Mouse (Mus musculus) myocyte (in vitro differentiated cells): ENCODE measurements around the gene Gm20696. TPM values are rescaled to one million over a fixed set of nuclear protein-coding genes. Genes with fewer than 3 reads are reported as not detected.

Source experiments
- H3K27me3 ChIP-seq: one replicate; pipeline ENCODE4 v1.6.1; 2011; ENCODE audit not compliant: control insufficient read depth, insufficient read depth, insufficient read length
- H3K36me3 ChIP-seq: one replicate; pipeline ENCODE4 v1.6.1; 2011; ENCODE audit not compliant: control insufficient read depth, insufficient read depth
- H3K4me2 ChIP-seq: one replicate; pipeline ENCODE4 v1.6.1; 2011; ENCODE audit warnings: low read depth, control low read depth
- H3K4me3 ChIP-seq: one replicate; pipeline ENCODE4 v1.5.1; 2011; ENCODE audit warnings: mild to moderate bottlenecking, control low read depth, moderate library complexity
- H3K79me2 ChIP-seq: one replicate; pipeline ENCODE4 v1.6.1; 2011; ENCODE audit not compliant: control insufficient read depth, insufficient read depth
- H3ac ChIP-seq: one replicate; pipeline ENCODE4 v1.6.1; 2011; ENCODE audit not compliant: control insufficient read depth, insufficient read length
- CEBPB ChIP-seq: IDR thresholded peaks from 2 replicates; pipeline ENCODE4 v1.6.1; 2011; ENCODE audit warnings: mild to moderate bottlenecking, moderate library complexity; ENCODE audit not compliant: poor library complexity, insufficient read depth, severe bottlenecking
- E2F4 ChIP-seq: IDR thresholded peaks from one replicate; pipeline ENCODE4 v1.6.1; 2011; ENCODE audit warnings: mild to moderate bottlenecking, control low read depth, moderate library complexity; ENCODE audit not compliant: insufficient read depth
- MAX ChIP-seq: IDR thresholded peaks from one replicate; pipeline ENCODE4 v1.6.1; 2011; ENCODE audit warnings: low read depth, mild to moderate bottlenecking, control low read depth
- MYOD1 ChIP-seq, 3 experiments: IDR thresholded peaks; one replicate each; pipeline ENCODE4 v1.6.1; 2011; ENCODE audit warnings: control low read depth in 2 of 3, low read depth in 2 of 3, mild to moderate bottlenecking in 2 of 3, moderate library complexity in 1 of 3; ENCODE audit not compliant: insufficient read length in 2 of 3, control insufficient read depth in 1 of 3
- MYOG ChIP-seq, 3 experiments: IDR thresholded peaks; one replicate each; pipeline ENCODE4 v1.6.1; 2011; ENCODE audit warnings: control low read depth in 2 of 3, low read depth in 2 of 3, mild to moderate bottlenecking in 2 of 3; ENCODE audit not compliant: insufficient read length in 2 of 3, control insufficient read depth in 1 of 3, insufficient read depth in 1 of 3
- POLR2A ChIP-seq: IDR thresholded peaks from one replicate; pipeline ENCODE4 v1.6.1; 2011; ENCODE audit warnings: low read depth, mild to moderate bottlenecking, control low read depth, moderate library complexity; ENCODE audit not compliant: insufficient read length
- POLR2AphosphoS2 ChIP-seq: IDR thresholded peaks from one replicate; pipeline ENCODE4 v1.6.1; 2011; ENCODE audit warnings: low read depth, control low read depth; ENCODE audit not compliant: insufficient read length
- REST ChIP-seq: IDR thresholded peaks from one replicate; pipeline ENCODE4 v1.6.1; 2011; ENCODE audit warnings: mild to moderate bottlenecking, control low read depth, moderate library complexity; ENCODE audit not compliant: insufficient read depth, insufficient read length
- SRF ChIP-seq: IDR thresholded peaks from one replicate; pipeline ENCODE4 v1.6.1; 2011; ENCODE audit warnings: low read depth; ENCODE audit not compliant: control insufficient read depth, insufficient read length
- TCF12 ChIP-seq: IDR thresholded peaks from one replicate; pipeline ENCODE4 v1.6.1; 2011; ENCODE audit warnings: mild to moderate bottlenecking, control low read depth; ENCODE audit not compliant: poor library complexity, insufficient read depth, severe bottlenecking
- TCF3 ChIP-seq: IDR thresholded peaks from one replicate; pipeline ENCODE4 v1.6.1; 2011; ENCODE audit warnings: low read depth, control low read depth; ENCODE audit not compliant: insufficient read length
- USF1 ChIP-seq: IDR thresholded peaks from one replicate; pipeline ENCODE4 v1.6.1; 2011; ENCODE audit warnings: low read depth, mild to moderate bottlenecking, control low read depth, moderate library complexity
- polyA plus RNA-seq: library from polyadenylated mRNA; unstranded; fragments of >200 nt; fragmentation: generic; extraction: Trizol; gene quantifications from one replicate; pipeline ENCODE4 v1.2.1, GENCODE M21; 2012; ENCODE audit warnings: missing spikeins

Gene Gm20696
- polyA plus RNA-seq, 1 experiment, result 0.13 TPM

- TF ChIP-seq MYOD1 (IDR thresholded peaks at IDR 0.05; ENCODE audit: control insufficient read depth in 1 of 3, insufficient read length in 2 of 3, low read depth in 2 of 3) (peak; percentile 21 to 87 (median 87)), SRF (no peak), MYOG (IDR thresholded peaks at IDR 0.05; ENCODE audit: control insufficient read depth in 1 of 3, insufficient read depth in 1 of 3, insufficient read length in 2 of 3, low read depth in 2 of 3) (peak in 1 of 3 experiments; percentile 38)
- H3K27me3 ChIP-seq, result no peaks in the 10 kb centered on the region
- no peaks in the 10 kb centered on the region for H3K79me2 ChIP-seq
- H3K36me3 ChIP-seq, result no peaks in the 10 kb centered on the region
- H3K4me3 ChIP-seq, result no peak overlapping the region
- H3ac ChIP-seq, result no peak overlapping the region
- H3K4me2 ChIP-seq, result no peak overlapping the region
Measured at GRCm38 (mm10) chr6:99377131-99377530, 289.5 kb downstream of the Gm20696 start.

GRCm38 (mm10) chr6:99376721-99377120 lies 289.9 kb downstream of the Gm20696 start:
- H3K27me3 ChIP-seq, result no peaks in the 10 kb centered on the region
- H3K79me2 ChIP-seq, result no peaks in the 10 kb centered on the region
- H3ac ChIP-seq, result no peak overlapping the region
- H3K4me3 ChIP-seq, result no peak overlapping the region
- TF ChIP-seq REST, result no peak
- no peak for TF ChIP-seq CEBPB
- no peak for TF ChIP-seq TCF12
- TF ChIP-seq E2F4, result no peak
- no peak for TF ChIP-seq USF1
- TF ChIP-seq POLR2AphosphoS2, result no peak
- TF ChIP-seq MYOD1 (IDR thresholded peaks at IDR 0.05; ENCODE audit: control insufficient read depth in 1 of 3, insufficient read length in 2 of 3, low read depth in 2 of 3), result no peak
- no peak for TF ChIP-seq MAX
- TF ChIP-seq TCF3, result no peak
- no peak for TF ChIP-seq POLR2A
- no peak for TF ChIP-seq SRF
- TF ChIP-seq MYOG (IDR thresholded peaks at IDR 0.05; ENCODE audit: control insufficient read depth in 1 of 3, insufficient read depth in 1 of 3, insufficient read length in 2 of 3, low read depth in 2 of 3), result no peak
- H3K36me3 ChIP-seq, result no peaks in the 10 kb centered on the region
- no peak overlapping the region for H3K4me2 ChIP-seq

DNA sequence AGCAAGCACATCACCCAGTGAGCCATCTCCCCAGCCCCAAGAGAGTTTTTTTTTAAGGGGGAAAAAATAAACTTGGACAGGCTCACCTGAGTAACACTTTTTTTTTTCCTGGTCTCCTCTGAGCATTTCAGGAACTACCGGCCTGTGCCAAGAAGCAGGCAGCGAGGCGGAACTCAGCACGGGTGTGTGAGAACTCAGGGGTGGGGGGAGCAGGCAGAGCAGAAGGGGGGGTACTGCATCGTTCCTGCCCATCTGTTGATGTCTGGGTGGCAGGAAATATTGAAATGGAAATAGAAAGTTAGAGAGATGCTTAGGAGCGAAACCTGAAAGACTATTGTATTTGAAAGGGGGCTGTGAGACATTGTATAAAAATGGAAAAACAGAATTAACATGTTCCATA lies 290.7 kb downstream of the Gm20696 start:
- H3K4me3 ChIP-seq, result no peak overlapping the region
- no peak overlapping the region for H3ac ChIP-seq
- no peak overlapping the region for H3K4me2 ChIP-seq
- no peaks in the 10 kb centered on the region for H3K79me2 ChIP-seq
- no peaks in the 10 kb centered on the region for H3K36me3 ChIP-seq
- TF ChIP-seq TCF3, result no peak
- no peak for TF ChIP-seq MYOG (IDR thresholded peaks at IDR 0.05; ENCODE audit: control insufficient read depth in 1 of 3, insufficient read depth in 1 of 3, insufficient read length in 2 of 3, low read depth in 2 of 3)
- TF ChIP-seq SRF, result no peak
- no peak for TF ChIP-seq E2F4
- no peak for TF ChIP-seq POLR2AphosphoS2
- no peak for TF ChIP-seq TCF12
- no peak for TF ChIP-seq USF1
- TF ChIP-seq REST, result no peak
- TF ChIP-seq CEBPB, result no peak
- TF ChIP-seq MAX, result no peak
- no peaks in the 10 kb centered on the region for H3K27me3 ChIP-seq

DNA sequence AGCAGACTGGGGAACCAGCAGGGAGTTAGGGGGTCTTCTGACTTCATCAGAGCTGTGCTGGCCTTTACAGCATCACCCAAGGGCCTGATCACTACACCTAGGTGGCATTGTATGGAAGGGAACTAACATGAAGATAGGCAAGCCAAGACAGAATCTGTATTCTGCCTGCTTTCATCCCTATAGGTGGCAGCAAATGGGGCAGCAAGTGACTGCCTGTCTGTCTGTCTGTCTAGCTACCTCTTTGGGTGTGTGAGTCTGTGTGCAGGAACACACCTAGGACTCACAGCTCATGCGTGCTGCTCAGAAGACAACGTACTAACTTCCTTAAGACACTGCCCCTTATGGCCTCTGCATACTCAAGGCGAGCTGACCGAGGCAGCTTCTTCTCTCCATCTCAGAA lies 291.2 kb downstream of the Gm20696 start:
- no peak overlapping the region for H3K4me2 ChIP-seq
- TF ChIP-seq SRF (no peak), REST (no peak), CEBPB (no peak), MAX (no peak), TCF3 (no peak), TCF12 (no peak), POLR2AphosphoS2 (no peak), MYOD1 (IDR thresholded peaks at IDR 0.05; ENCODE audit: control insufficient read depth in 1 of 3, insufficient read length in 2 of 3, low read depth in 2 of 3) (no peak)
- H3K27me3 ChIP-seq, result no peaks in the 10 kb centered on the region
- H3K4me3 ChIP-seq, result no peak overlapping the region
- no peak overlapping the region for H3ac ChIP-seq
- H3K79me2 ChIP-seq, result no peaks in the 10 kb centered on the region
- no peaks in the 10 kb centered on the region for H3K36me3 ChIP-seq

DNA sequence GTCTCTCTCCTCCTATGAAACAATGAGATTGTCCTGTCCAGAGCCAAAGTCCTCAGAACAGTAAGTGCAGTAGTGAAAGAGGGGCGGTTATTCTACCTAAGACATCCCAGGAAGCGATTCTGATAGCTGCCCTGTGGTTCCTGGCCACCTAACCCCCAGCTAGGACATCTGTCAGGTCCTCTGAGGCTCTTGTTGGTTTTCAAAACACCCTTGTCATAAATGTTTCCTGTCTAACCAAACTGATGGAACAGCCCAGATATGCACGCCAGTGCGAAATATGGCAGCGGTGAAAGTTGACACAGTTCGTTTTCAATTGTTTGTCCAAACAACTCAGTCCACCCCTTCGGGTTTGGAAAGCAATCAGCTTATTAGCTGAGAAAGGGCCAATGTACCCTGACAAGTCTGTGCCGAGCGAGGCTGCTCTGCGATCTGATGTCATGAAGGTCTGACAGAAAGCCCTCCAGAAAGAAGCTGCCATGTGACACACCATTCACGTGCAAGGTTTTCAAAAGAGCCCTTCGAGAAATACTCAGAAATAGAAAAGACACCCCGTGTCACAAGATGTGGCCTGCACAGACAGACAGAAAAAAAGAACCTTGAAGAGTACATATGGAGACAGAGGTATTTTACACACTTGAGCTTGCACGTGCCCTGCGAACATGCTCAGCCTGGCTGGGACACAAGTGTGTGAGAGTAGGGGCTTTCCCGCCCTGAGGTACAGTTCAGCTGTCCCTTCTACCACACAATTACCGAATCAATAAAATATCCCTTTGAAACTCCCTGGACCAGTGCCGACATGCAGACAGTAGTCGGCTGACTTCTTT lies 291.9 kb downstream of the Gm20696 start:
- Histone ChIP-seq H3K4me2 (no peak overlapping the region), H3ac (no peak overlapping the region), H3K79me2 (no peaks in the 10 kb centered on the region), H3K36me3 (no peaks in the 10 kb centered on the region), H3K4me3 (no peak overlapping the region), H3K27me3 (no peaks in the 10 kb centered on the region)
- TF ChIP-seq POLR2AphosphoS2, result no peak
- TF ChIP-seq TCF3, result no peak
- TF ChIP-seq USF1, result no peak
- TF ChIP-seq CEBPB, result no peak
- no peak for TF ChIP-seq MYOD1 (IDR thresholded peaks at IDR 0.05; ENCODE audit: control insufficient read depth in 1 of 3, insufficient read length in 2 of 3, low read depth in 2 of 3)
- no peak for TF ChIP-seq SRF
- TF ChIP-seq TCF12, result no peak
- TF ChIP-seq REST, result no peak
- no peak for TF ChIP-seq POLR2A
- TF ChIP-seq MAX, result no peak
- TF ChIP-seq E2F4, result no peak
- TF ChIP-seq MYOG (IDR thresholded peaks at IDR 0.05; ENCODE audit: control insufficient read depth in 1 of 3, insufficient read depth in 1 of 3, insufficient read length in 2 of 3, low read depth in 2 of 3), result no peak
